Mouse (Mus musculus) forebrain, embryonic 13.5 days (tissue): ENCODE measurements around the gene Setx. TPM values are rescaled to one million over a fixed set of nuclear protein-coding genes. Genes with fewer than 3 reads are reported as not detected.
A peak's percentile ranks its signal among the peaks of the same experiment; 100 is the strongest.
"Not testable (repeated sequence)": the region's sequence is repeated elsewhere in the genome, so short reads cannot be mapped to it uniquely, and the experiment has no call there.

Experiments
- ATAC-seq: fragments of 200-750 bp; cut with Nextera tagmentation; 2 replicates; pipeline ENCODE4 v1.8.0; 2017
- H3K27ac ChIP-seq: fragments of 300-500 bp; sonication (generic); 2 replicates; pipeline ENCODE4 v1.5.1; 2015; ENCODE audit warnings: inconsistent platforms, mild to moderate bottlenecking, moderate library complexity
- H3K27me3 ChIP-seq: fragments of 300-500 bp; sonication (generic); 2 replicates; pipeline ENCODE4 v1.6.1; 2015; ENCODE audit warnings: mild to moderate bottlenecking, inconsistent platforms
- H3K36me3 ChIP-seq: fragments of 300-500 bp; sonication (generic); 2 replicates; pipeline ENCODE4 v1.6.1; 2015; ENCODE audit warnings: mild to moderate bottlenecking, inconsistent platforms; ENCODE audit not compliant: poor library complexity, severe bottlenecking
- H3K4me1 ChIP-seq: fragments of 300-500 bp; sonication (generic); 2 replicates; pipeline ENCODE4 v1.6.1; 2015; ENCODE audit warnings: inconsistent platforms
- H3K4me2 ChIP-seq: fragments of 300-500 bp; sonication (generic); 2 replicates; pipeline ENCODE4 v1.6.1; 2015; ENCODE audit warnings: inconsistent platforms, mild to moderate bottlenecking, moderate library complexity
- H3K4me3 ChIP-seq: fragments of 300-500 bp; sonication (generic); 2 replicates; pipeline ENCODE4 v1.5.1; 2015; ENCODE audit warnings: mild to moderate bottlenecking, inconsistent platforms
- H3K9ac ChIP-seq: fragments of 300-500 bp; sonication (generic); 2 replicates; pipeline ENCODE4 v1.6.1; 2015; ENCODE audit warnings: mild to moderate bottlenecking, inconsistent platforms
- H3K9me3 ChIP-seq: fragments of 300-500 bp; sonication (generic); replicated peaks from 2 replicates; pipeline ENCODE4 v1.6.1; 2016; ENCODE audit warnings: inconsistent platforms
- WGBS: fragments of 180-500 bp; shearing (Covaris S2); methylation state at CpG from one replicate; pipeline ENCODE4 v1.1.7; 2015; 5-methylcytosine and 5-hydroxymethylcytosine counted together
- polyA plus RNA-seq: library from polyadenylated mRNA; unstranded; fragments of >200 nt; fragmentation: Nextera tagmentation; extraction: Ambion mirVana; gene quantifications from 2 replicates; pipeline ENCODE4 v1.2.1, GENCODE M21; 2015

Setx gene
- polyA plus RNA-seq, 1 experiment from 2014 or later, result 14.0 TPM

DNA sequence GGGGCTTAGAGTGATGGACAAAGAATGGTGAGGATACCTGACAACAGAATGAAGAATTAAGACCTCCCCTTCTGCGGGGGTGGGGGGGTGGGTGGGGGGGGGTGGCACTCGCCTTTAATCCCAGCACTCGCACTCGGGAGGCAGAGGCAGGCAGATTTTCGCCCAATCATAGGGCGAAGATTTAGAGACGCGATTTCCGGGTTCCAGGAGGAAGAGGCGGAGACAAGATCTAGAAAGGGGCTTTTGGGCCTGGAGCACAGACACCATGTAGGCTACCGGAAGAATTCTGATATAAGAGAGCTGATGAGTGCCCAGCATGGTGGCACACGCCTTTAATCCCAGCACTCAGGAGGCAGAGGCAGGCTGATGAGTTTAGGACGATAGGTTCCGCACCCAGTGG lies 24.3 kb upstream of the Setx start:
- no peak overlapping the region for H3K27ac ChIP-seq
- no peaks in the 10 kb centered on the region for H3K9me3 ChIP-seq
- no peaks in the 10 kb centered on the region for H3K27me3 ChIP-seq
- no peak overlapping the region for H3K4me3 ChIP-seq
- H3K4me1 ChIP-seq, result no peaks in the 10 kb centered on the region
- no peak for ATAC-seq
- 87% methylated on average over 14 of the region's 14 CpGs for WGBS
- no peaks in the 10 kb centered on the region for H3K36me3 ChIP-seq
- no peak overlapping the region for H3K9ac ChIP-seq
- H3K4me2 ChIP-seq, result no peak overlapping the region

DNA sequence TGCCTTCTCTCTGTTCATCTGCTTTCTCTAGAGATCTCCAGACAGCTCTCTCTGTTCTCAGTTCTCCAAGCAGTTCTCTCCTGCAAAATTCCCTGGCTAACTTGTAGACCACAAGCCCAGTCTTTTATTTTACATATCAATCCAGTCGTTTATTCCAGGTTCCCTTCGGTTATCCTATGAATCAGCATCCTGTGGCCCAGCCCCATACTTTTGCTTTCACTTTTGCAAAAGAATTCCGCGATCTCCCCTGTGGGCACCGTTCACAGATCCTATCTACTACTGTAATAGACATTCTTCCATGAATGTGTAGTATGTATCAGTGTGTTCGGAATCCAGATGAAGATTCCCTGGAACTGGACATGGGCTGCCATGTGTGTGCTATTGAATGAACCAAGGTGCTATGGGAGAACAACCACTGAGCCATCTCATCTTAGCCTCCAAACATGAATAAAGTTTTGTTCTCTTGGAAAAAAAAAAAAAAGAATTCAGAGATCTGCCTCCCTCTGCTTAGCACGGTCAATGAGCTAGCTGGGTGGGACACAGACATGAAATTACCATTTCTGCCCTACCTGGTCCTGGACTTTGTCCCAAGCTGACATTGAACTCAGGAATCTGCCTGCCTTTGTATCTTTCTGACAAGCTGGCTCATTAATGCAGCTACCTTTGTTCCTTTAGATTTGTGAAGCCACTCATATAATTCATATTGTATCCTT lies 23.0 kb upstream of the Setx start:
- Histone ChIP-seq H3K27ac (no peak overlapping the region), H3K9ac (no peak overlapping the region), H3K9me3 (no peaks in the 10 kb centered on the region), H3K4me3 (no peak overlapping the region), H3K27me3 (no peaks in the 10 kb centered on the region), H3K4me1 (no peaks in the 10 kb centered on the region), H3K4me2 (no peak overlapping the region), H3K36me3 (no peaks in the 10 kb centered on the region)
- 79% methylated on average over 7 of the region's 7 CpGs for WGBS
- ATAC-seq, result no peak

DNA sequence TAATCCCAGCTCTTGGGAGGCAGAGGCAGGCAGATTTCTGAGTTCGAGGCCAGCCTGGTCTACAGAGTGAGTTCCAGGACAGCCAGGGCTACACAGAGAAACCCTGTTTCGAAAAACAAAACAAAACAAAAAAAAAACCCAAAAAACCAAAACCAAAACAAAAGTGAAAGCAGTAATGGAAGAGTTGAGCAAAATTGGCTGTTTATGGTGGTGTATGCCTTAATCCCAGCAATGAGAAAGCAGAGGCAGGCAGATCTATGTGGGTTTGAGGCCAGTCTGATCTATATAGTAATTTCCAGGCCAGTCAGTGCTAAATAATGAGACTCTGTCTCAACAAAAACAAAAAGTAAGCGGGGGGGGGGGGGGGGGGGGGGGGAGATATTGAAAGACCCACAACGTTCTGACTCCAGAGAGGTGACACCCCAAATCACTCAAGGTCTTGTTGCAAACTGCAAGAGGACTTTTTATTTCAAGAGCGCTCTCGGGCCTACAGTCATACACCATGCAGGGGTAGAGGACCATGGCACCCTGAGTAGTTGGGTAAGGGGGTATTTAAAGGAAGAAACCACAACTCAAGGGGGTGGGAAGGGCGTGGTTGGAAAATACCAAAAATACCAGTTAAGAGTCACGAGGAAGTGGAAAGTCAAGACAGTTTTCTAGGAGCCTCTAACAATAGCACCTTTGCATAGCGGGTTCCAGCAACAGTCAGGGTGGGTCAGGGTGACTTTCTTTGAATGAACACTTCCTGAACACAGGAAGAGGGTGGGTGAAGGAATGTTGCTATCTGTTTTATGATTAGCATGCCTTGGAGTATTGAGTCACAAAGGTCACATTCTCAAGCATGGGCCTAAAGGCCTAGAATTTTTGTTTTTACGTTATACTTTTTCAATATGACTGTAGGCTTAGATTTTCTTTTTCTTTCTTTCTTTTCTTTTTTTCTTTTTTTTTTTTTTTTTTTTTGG lies 21.3 kb upstream of the Setx start:
- H3K9ac ChIP-seq, H3K27me3 ChIP-seq, H3K4me1 ChIP-seq, H3K4me3 ChIP-seq, H3K27ac ChIP-seq, H3K4me2 ChIP-seq, H3K9me3 ChIP-seq, ATAC-seq, H3K36me3 ChIP-seq: not testable (repeated sequence)
- WGBS, result 89% methylated on average over 9 of the region's 10 CpGs

DNA sequence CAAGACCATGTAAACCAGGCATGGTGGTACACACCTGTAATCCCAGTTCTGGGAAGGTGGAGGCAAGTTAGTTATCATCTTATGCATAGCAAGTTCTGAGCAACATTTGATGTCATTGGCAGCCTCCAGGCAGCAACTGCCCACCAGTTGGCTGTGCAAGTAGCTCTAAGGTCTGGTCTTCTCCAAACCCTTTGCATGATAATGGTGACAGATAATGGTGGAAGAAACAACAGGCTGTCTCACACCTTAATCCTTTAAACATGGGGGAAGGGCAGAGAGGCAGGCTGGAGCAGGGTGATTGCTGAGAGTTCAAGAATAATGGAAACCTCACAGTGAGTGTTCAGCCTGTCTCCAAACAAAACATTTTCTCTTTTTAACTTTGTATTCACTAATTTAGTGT lies 3.0 kb upstream of the Setx start:
- H3K4me2 ChIP-seq, result no peak overlapping the region
- no peaks in the 10 kb centered on the region for H3K27me3 ChIP-seq
- ATAC-seq, result no peak

DNA sequence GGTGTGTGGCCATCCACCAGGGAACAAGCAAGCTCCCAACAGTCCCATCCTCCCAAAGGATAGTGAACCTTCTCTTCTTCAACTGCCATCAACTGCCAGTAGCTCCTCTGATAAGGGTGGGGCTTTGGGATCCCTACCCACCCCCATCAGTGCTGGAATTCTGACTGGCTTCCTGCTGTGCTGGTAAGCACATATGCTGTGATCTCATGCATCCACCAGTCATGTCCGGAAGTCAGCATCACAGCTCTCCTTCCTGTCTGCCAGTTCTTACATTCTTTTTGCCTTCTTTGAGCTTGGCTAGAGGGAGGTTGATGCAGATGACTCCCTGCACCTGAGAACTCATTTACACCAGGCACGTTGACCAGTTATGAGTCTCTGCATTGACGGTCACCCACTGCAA lies 1.5 kb upstream of the Setx start:
- no peak overlapping the region for H3K4me3 ChIP-seq
- 88% methylated on average over 3 of the region's 3 CpGs for whole genome bisulfite sequencing
- no peak overlapping the region for H3K9ac ChIP-seq
- H3K4me2 ChIP-seq, result no peak overlapping the region
- peaks cover 8% of the 10 kb centered on the region; the same call in 1 of the 2 replicates for H3K36me3 ChIP-seq
- H3K9me3 ChIP-seq, result no peaks in the 10 kb centered on the region
- no peaks in the 10 kb centered on the region for H3K27me3 ChIP-seq
- no peak for ATAC-seq
- peaks cover 14% of the 10 kb centered on the region for H3K4me1 ChIP-seq
- H3K27ac ChIP-seq, result no peak overlapping the region

More for the DNA sequence above, 3.0 kb upstream of the Setx start:
- Histone ChIP-seq H3K4me3 (no peak overlapping the region), H3K36me3 (no peaks in the 10 kb centered on the region), H3K9me3 (no peaks in the 10 kb centered on the region), H3K9ac (no peak overlapping the region), H3K27ac (no peak overlapping the region), H3K4me1 (peaks cover 4% of the 10 kb centered on the region)

DNA sequence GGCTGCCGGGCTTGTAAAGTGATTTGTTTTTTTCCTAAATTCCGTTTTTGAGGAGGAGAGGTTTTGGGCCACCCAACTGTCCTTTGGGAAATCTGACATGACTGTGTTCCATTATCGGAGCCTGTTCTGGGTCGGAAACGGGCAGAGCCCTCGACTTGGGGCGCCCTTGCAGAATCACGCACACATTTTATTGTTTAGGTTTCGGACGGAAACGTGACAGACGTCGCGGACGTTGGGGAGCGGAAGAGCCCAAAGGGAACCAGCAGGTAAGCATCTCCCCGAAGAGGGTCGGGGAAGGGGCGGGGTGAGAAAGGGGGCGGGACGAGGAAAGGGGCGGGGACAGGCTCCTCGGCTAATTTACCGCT lies 572 bp downstream of the Setx start:
- Histone ChIP-seq H3K9ac (peak overlapping the region; percentile 54), H3K4me2 (peak overlapping the region; percentile 88), H3K9me3 (no peaks in the 10 kb centered on the region), H3K4me1 (peaks cover 14% of the 10 kb centered on the region), H3K27ac (peak overlapping the region; percentile 94), H3K36me3 (peaks cover 25% of the 10 kb centered on the region), H3K4me3 (peak overlapping the region; percentile 82), H3K27me3 (no peaks in the 10 kb centered on the region)
- under 1% methylated on average over 24 of the region's 24 CpGs for WGBS
- no peak for ATAC-seq

DNA sequence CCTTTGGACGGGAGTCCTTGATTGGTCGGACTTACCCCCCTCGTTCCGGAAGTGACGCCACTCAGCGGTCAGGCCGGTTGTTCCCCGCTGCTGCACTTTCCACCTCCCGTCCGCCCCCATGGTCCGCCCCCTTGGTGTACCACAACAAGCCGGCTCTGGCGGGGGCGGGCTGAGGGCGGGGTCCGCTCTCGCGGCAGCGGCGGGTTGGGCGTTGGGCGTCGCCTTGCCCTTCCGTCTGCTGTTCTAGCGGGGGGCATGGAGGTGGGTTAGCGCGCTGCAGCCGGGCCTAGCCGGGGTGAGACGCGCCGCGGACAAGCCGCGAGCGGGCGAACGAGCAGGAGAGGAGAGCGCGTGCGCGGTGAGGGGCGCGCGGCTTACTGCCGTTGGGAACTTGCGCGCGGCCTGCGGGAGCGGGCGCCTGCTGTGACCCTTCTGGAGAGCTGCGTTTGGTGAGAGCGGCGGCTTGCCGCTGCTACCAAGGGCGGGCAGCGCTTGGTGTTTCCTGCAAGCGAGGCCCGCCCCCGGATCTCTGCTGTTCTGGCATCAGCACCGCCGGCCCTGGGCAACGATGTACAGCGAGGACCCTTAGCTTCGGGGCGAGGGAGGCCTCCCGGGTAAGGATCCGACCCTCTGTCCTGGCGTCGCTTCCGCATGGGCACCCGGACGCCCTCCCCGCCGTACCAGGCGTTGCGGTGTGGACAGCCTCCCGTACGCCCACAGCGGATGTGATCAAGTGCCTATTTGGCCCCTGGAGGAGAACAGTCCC lies 1.1 kb downstream of the Setx start:
- Histone ChIP-seq H3K36me3 (peaks cover 31% of the 10 kb centered on the region), H3K4me3 (peak overlapping the region; percentile 82), H3K4me1 (peaks cover 14% of the 10 kb centered on the region), H3K27ac (peak overlapping the region; percentile 94), H3K27me3 (no peaks in the 10 kb centered on the region), H3K9me3 (no peaks in the 10 kb centered on the region), H3K4me2 (peak overlapping the region; percentile 88), H3K9ac (peak overlapping the region; percentile 92)
- under 1% methylated on average over 80 of the region's 81 CpGs for WGBS
- peak; percentile 98 for ATAC-seq

DNA sequence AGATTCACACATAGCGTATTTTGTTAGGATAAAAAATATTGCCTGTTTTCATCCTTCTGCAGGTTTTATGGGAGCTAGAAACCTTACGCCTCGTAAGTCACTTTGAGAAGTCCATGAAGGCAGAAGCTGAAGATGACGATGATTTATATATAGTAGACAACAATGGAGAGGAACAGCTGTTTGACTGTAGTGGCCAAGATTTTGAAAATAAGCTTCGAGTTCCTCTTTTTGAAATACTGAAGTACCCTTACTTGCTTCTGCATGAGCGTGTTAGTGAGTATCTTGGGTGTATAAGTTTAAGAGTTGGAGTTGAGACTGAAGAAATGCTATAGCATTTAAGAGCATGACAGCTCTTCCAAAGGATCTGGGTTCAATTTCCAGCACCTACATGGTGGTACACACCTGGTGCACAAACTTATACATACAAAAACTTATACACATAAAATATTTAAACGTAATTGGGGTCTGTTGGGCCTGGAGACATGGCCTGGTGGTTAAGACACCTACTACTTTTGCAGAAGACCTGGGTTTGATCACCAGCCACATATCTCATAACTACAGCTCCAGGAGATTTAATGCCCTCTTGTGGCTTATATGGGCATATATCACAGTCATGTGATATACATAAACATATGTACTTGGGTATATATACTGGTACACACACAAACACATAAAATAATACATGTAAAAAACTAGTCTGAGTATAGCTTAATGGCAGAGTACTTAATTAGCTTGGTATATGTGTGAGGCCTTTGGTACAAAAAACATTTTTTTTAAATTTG lies 6.3 kb downstream of the Setx start:
- peaks cover 72% of the 10 kb centered on the region for H3K36me3 ChIP-seq
- H3K4me2 ChIP-seq, result no peak overlapping the region
- H3K9me3 ChIP-seq, result no peaks in the 10 kb centered on the region
- peaks cover 14% of the 10 kb centered on the region for H3K4me1 ChIP-seq
- H3K4me3 ChIP-seq, result no peak overlapping the region
- WGBS, result 97% methylated on average over 7 of the region's 7 CpGs
- ATAC-seq, result no peak
- no peaks in the 10 kb centered on the region for H3K27me3 ChIP-seq
- no peak overlapping the region for H3K27ac ChIP-seq
- no peak overlapping the region for H3K9ac ChIP-seq

DNA sequence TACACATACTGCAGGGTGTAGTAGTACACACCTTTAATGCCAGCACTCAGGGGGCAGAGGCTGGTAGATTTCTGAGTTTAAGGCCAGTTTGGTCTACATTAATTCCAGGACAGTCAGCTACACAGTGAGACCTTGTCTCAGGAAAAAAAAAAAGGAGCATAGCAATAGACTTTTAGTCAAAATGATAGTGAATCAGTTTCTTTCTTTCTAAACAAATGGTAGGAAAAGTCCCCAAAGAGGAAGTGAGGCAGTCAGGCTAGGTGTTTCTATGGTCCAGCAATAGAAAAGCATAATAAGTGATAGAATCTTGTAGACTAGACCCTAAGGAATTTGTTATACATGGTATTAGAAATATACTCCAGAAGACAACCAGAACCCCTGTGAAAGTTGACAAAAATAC lies 11.2 kb downstream of the Setx start:
- no peak overlapping the region for H3K4me2 ChIP-seq
- peaks cover 73% of the 10 kb centered on the region for H3K36me3 ChIP-seq
- no peaks in the 10 kb centered on the region for H3K9me3 ChIP-seq
- H3K27ac ChIP-seq, result no peak overlapping the region
- no peak overlapping the region for H3K4me3 ChIP-seq
- no peaks in the 10 kb centered on the region for H3K27me3 ChIP-seq
- H3K9ac ChIP-seq, result no peak overlapping the region
- ATAC-seq, result no peak
- no peaks in the 10 kb centered on the region for H3K4me1 ChIP-seq

DNA sequence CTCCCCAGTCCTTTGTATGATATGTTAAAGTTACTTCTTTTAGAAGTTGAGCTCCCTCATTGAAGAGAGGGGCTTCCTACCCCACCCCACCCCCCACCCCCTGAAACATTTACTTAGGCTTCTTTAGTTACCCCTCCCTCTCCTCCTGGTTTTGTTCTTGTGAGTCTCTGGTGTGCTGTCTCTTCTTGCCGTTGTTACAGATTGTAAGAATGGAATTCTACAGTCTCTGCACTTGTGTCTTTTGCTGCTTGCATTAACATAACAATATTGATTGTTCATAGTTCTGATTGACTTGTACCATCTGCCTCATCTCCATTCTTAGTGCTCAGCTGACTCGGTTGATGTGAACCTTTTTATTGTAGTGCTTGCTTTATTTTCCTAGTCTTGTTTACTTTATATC lies 28.0 kb downstream of the Setx start:
- Histone ChIP-seq H3K27ac (no peak overlapping the region), H3K9ac (no peak overlapping the region), H3K4me3 (no peak overlapping the region), H3K4me1 (no peaks in the 10 kb centered on the region), H3K36me3 (peaks cover 89% of the 10 kb centered on the region), H3K9me3 (no peaks in the 10 kb centered on the region), H3K27me3 (no peaks in the 10 kb centered on the region), H3K4me2 (no peak overlapping the region)
- no peak for ATAC-seq
- 67% methylated on average over 2 of the region's 2 CpGs for WGBS

DNA sequence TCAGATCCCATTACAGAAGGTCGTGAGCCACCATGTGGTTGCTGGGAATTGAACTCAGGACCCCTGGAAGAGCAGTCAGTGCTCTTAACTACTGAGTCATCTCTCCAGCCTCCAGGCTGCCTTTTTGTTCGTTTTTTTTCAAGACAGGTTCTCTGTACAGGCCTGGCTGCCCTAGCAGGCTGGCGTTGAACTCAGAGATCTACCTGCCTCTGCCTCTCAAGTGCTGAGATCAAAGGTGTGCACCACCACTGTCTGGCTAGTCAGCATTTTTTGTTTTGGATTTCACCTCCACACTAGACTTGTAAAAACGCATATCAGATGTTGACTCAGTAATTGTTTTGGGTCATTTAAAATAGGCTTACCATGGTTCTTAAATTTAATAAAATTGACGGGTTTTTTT lies 44.1 kb downstream of the Setx start:
- ATAC-seq, result no peak
- Histone ChIP-seq H3K4me3 (no peak overlapping the region), H3K36me3 (peaks cover 75% of the 10 kb centered on the region), H3K4me2 (no peak overlapping the region), H3K4me1 (no peaks in the 10 kb centered on the region), H3K27ac (no peak overlapping the region), H3K9ac (no peak overlapping the region), H3K27me3 (no peaks in the 10 kb centered on the region), H3K9me3 (no peaks in the 10 kb centered on the region)
- 96% methylated on average over 5 of the region's 5 CpGs for WGBS
